Mouse (Mus musculus) ES-E14 (cell line): ENCODE measurements at regions not wholly inside any gene's neighbourhood (a gene's known extent, or its start where the extent isn't known, plus 50 kb on each side); places are given as distances from the start of the nearest gene placed in this dataset.

Experiments used
- HCFC1 ChIP-seq: IDR thresholded peaks from 2 replicates; pipeline ENCODE4 v1.6.1; 2012; ENCODE audit warnings: low read length, inconsistent platforms, borderline replicate concordance; ENCODE audit not compliant: insufficient read depth
- ZC3H11A ChIP-seq: IDR thresholded peaks from 2 replicates; pipeline ENCODE4 v1.6.1; 2012; ENCODE audit warnings: low read depth, mild to moderate bottlenecking, inconsistent platforms, low read length, borderline replicate concordance

GRCm38 (mm10) chr10:96934661-96935060 lies 317.9 kb downstream of the Btg1 start:
- TF ChIP-seq HCFC1 (no peak), ZC3H11A (no peak)
